Mouse (Mus musculus): ENCODE results near the gene Lpin2. TPM values are rescaled to one million over a fixed set of nuclear protein-coding genes. Genes with fewer than 3 reads are reported as not detected.

Lpin2 gene
- polyA plus RNA-seq, 1 experiment from 2014 or later = 15.1 TPM

- Histone ChIP-seq H3K27ac (ENCODE audit: low read length) (no peak overlapping the region), H3K9ac (ENCODE audit: low read length) (no peak overlapping the region), H3K4me1 (ENCODE audit: control insufficient read depth, insufficient read depth, low read length) (peaks cover 29% of the 10 kb centered on the region), H3K4me2 (ENCODE audit: low read depth, low read length) (no peak overlapping the region), H3K4me3 (ENCODE audit: low read length) (no peak overlapping the region), H3K27me3 (ENCODE audit: control insufficient read depth, insufficient read depth, low read length) (no peaks in the 10 kb centered on the region), H3K9me3 (replicated peaks; ENCODE audit: control insufficient read depth, low read length) (peaks cover 5% of the 10 kb centered on the region; the same call in 1 of the 2 replicates), H3K36me3 (ENCODE audit: control insufficient read depth, insufficient read depth) (peaks cover 4% of the 10 kb centered on the region; the same call in 1 of the 2 replicates)
- no peak for ATAC-seq (replicated peaks; ENCODE audit: extremely low read depth, insufficient read depth, low FRiP score)
- WGBS = 35% methylated on average over 2 of the region's 2 CpGs
Observed at GRCm38 (mm10) chr17:71215241-71215839, 33.0 kb downstream of the Lpin2 start.

GRCm38 (mm10) chr17:71216263-71216662 is 33.9 kb downstream of the Lpin2 start:
- peaks cover 34% of the 10 kb centered on the region for H3K4me1 ChIP-seq (ENCODE audit: control insufficient read depth, insufficient read depth, low read length)
- no peaks in the 10 kb centered on the region for H3K27me3 ChIP-seq (ENCODE audit: control insufficient read depth, insufficient read depth, low read length)
- no peak overlapping the region for H3K27ac ChIP-seq (ENCODE audit: low read length)
- no peak overlapping the region for H3K9ac ChIP-seq (ENCODE audit: low read length)
- peaks cover 5% of the 10 kb centered on the region; the same call in 1 of the 2 replicates for H3K9me3 ChIP-seq (replicated peaks; ENCODE audit: control insufficient read depth, low read length)
- peaks cover 4% of the 10 kb centered on the region; the same call in 1 of the 2 replicates for H3K36me3 ChIP-seq (ENCODE audit: control insufficient read depth, insufficient read depth)
- H3K4me2 ChIP-seq (ENCODE audit: low read depth, low read length) = no peak overlapping the region
- WGBS = 91% methylated on average over 2 of the region's 2 CpGs
- no peak for ATAC-seq (replicated peaks; ENCODE audit: extremely low read depth, insufficient read depth, low FRiP score)
- no peak overlapping the region for H3K4me3 ChIP-seq (ENCODE audit: low read length)

- no peak overlapping the region for H3K4me3 ChIP-seq (ENCODE audit: low read length)
- 89% methylated on average over 5 of the region's 5 CpGs for WGBS
- peaks cover 41% of the 10 kb centered on the region for H3K4me1 ChIP-seq (ENCODE audit: control insufficient read depth, insufficient read depth, low read length)
Observed at GRCm38 (mm10) chr17:71217111-71217685, 34.8 kb downstream of the Lpin2 start.

GRCm38 (mm10) chr17:71221383-71221782 is 39.0 kb downstream of the Lpin2 start:
- Histone ChIP-seq H3K9me3 (replicated peaks; ENCODE audit: control insufficient read depth, low read length) (peaks cover 5% of the 10 kb centered on the region; the same call in 1 of the 2 replicates), H3K9ac (ENCODE audit: low read length) (no peak overlapping the region), H3K36me3 (ENCODE audit: control insufficient read depth, insufficient read depth) (peaks cover 4% of the 10 kb centered on the region; the same call in 1 of the 2 replicates), H3K27me3 (ENCODE audit: control insufficient read depth, insufficient read depth, low read length) (no peaks in the 10 kb centered on the region), H3K27ac (ENCODE audit: low read length) (peak overlapping the region; percentile 75), H3K4me1 (ENCODE audit: control insufficient read depth, insufficient read depth, low read length) (peaks cover 30% of the 10 kb centered on the region), H3K4me2 (ENCODE audit: low read depth, low read length) (no peak overlapping the region), H3K4me3 (ENCODE audit: low read length) (no peak overlapping the region)
- ATAC-seq (replicated peaks; ENCODE audit: extremely low read depth, insufficient read depth, low FRiP score) = peak; percentile 87
- 65% methylated on average over 3 of the region's 3 CpGs for whole genome bisulfite sequencing

More at GRCm38 (mm10) chr17:71217111-71217685, 34.8 kb downstream of the Lpin2 start:
- Histone ChIP-seq H3K9me3 (replicated peaks; ENCODE audit: control insufficient read depth, low read length) (peaks cover 5% of the 10 kb centered on the region; the same call in 1 of the 2 replicates), H3K4me2 (ENCODE audit: low read depth, low read length) (no peak overlapping the region), H3K27me3 (ENCODE audit: control insufficient read depth, insufficient read depth, low read length) (no peaks in the 10 kb centered on the region), H3K9ac (ENCODE audit: low read length) (no peak overlapping the region), H3K27ac (ENCODE audit: low read length) (no peak overlapping the region), H3K36me3 (ENCODE audit: control insufficient read depth, insufficient read depth) (peaks cover 4% of the 10 kb centered on the region; the same call in 1 of the 2 replicates)
- ATAC-seq (replicated peaks; ENCODE audit: extremely low read depth, insufficient read depth, low FRiP score) = no peak

- no peak overlapping the region for H3K4me2 ChIP-seq (ENCODE audit: low read depth, low read length)
- no peaks in the 10 kb centered on the region for H3K36me3 ChIP-seq (ENCODE audit: control insufficient read depth, insufficient read depth)
- H3K4me1 ChIP-seq (ENCODE audit: control insufficient read depth, insufficient read depth, low read length) = peaks cover 30% of the 10 kb centered on the region
- 65% methylated on average over 5 of the region's 5 CpGs for WGBS
- no peaks in the 10 kb centered on the region for H3K9me3 ChIP-seq (replicated peaks; ENCODE audit: control insufficient read depth, low read length)
- H3K27me3 ChIP-seq (ENCODE audit: control insufficient read depth, insufficient read depth, low read length) = no peaks in the 10 kb centered on the region
- ATAC-seq (replicated peaks; ENCODE audit: extremely low read depth, insufficient read depth, low FRiP score) = no peak
- H3K4me3 ChIP-seq (ENCODE audit: low read length) = no peak overlapping the region
- no peak overlapping the region for H3K9ac ChIP-seq (ENCODE audit: low read length)
- no peak overlapping the region for H3K27ac ChIP-seq (ENCODE audit: low read length)
Observed at GRCm38 (mm10) chr17:71223676-71224075, 41.3 kb downstream of the Lpin2 start.

GRCm38 (mm10) chr17:71224521-71224920 is 42.2 kb downstream of the Lpin2 start:
- Histone ChIP-seq H3K27me3 (ENCODE audit: control insufficient read depth, insufficient read depth, low read length) (no peaks in the 10 kb centered on the region), H3K9ac (ENCODE audit: low read length) (no peak overlapping the region), H3K4me3 (ENCODE audit: low read length) (no peak overlapping the region), H3K9me3 (replicated peaks; ENCODE audit: control insufficient read depth, low read length) (no peaks in the 10 kb centered on the region), H3K4me1 (ENCODE audit: control insufficient read depth, insufficient read depth, low read length) (peaks cover 24% of the 10 kb centered on the region), H3K27ac (ENCODE audit: low read length) (no peak overlapping the region), H3K4me2 (ENCODE audit: low read depth, low read length) (no peak overlapping the region), H3K36me3 (ENCODE audit: control insufficient read depth, insufficient read depth) (no peaks in the 10 kb centered on the region)
- no peak for ATAC-seq (replicated peaks; ENCODE audit: extremely low read depth, insufficient read depth, low FRiP score)
- 49% methylated on average over 2 of the region's 2 CpGs for WGBS

- H3K27ac ChIP-seq (ENCODE audit: low read length) = no peak overlapping the region
- no peaks in the 10 kb centered on the region for H3K27me3 ChIP-seq (ENCODE audit: control insufficient read depth, insufficient read depth, low read length)
- no peak overlapping the region for H3K4me2 ChIP-seq (ENCODE audit: low read depth, low read length)
- H3K9me3 ChIP-seq (replicated peaks; ENCODE audit: control insufficient read depth, low read length) = no peaks in the 10 kb centered on the region
- no peaks in the 10 kb centered on the region for H3K36me3 ChIP-seq (ENCODE audit: control insufficient read depth, insufficient read depth)
- H3K4me3 ChIP-seq (ENCODE audit: low read length) = no peak overlapping the region
- WGBS = 40% methylated on average over 5 of the region's 5 CpGs
- no peak for ATAC-seq (replicated peaks; ENCODE audit: extremely low read depth, insufficient read depth, low FRiP score)
- H3K4me1 ChIP-seq (ENCODE audit: control insufficient read depth, insufficient read depth, low read length) = peaks cover 21% of the 10 kb centered on the region
- H3K9ac ChIP-seq (ENCODE audit: low read length) = no peak overlapping the region
Observed at GRCm38 (mm10) chr17:71225091-71225490, 42.7 kb downstream of the Lpin2 start.

- no peak for ATAC-seq (replicated peaks; ENCODE audit: extremely low read depth, insufficient read depth, low FRiP score)
- H3K9ac ChIP-seq (ENCODE audit: low read length) = no peak overlapping the region
- H3K4me3 ChIP-seq (ENCODE audit: low read length) = no peak overlapping the region
- no peak overlapping the region for H3K27ac ChIP-seq (ENCODE audit: low read length)
- WGBS = 85% methylated on average over 9 of the region's 9 CpGs
- H3K4me2 ChIP-seq (ENCODE audit: low read depth, low read length) = no peak overlapping the region
- H3K27me3 ChIP-seq (ENCODE audit: control insufficient read depth, insufficient read depth, low read length) = no peaks in the 10 kb centered on the region
- H3K36me3 ChIP-seq (ENCODE audit: control insufficient read depth, insufficient read depth) = peaks cover 4% of the 10 kb centered on the region; the same call in 1 of the 2 replicates
- peaks cover 5% of the 10 kb centered on the region; the same call in 1 of the 2 replicates for H3K4me1 ChIP-seq (ENCODE audit: control insufficient read depth, insufficient read depth, low read length)
- no peaks in the 10 kb centered on the region for H3K9me3 ChIP-seq (replicated peaks; ENCODE audit: control insufficient read depth, low read length)
Observed at GRCm38 (mm10) chr17:71227128-71227895, 45.0 kb downstream of the Lpin2 start.

GRCm38 (mm10) chr17:71228651-71229050 is 46.3 kb downstream of the Lpin2 start:
- ATAC-seq (replicated peaks; ENCODE audit: extremely low read depth, insufficient read depth, low FRiP score) = no peak
- Histone ChIP-seq H3K27me3 (ENCODE audit: control insufficient read depth, insufficient read depth, low read length) (no peaks in the 10 kb centered on the region), H3K27ac (ENCODE audit: low read length) (no peak overlapping the region), H3K4me2 (ENCODE audit: low read depth, low read length) (no peak overlapping the region), H3K36me3 (ENCODE audit: control insufficient read depth, insufficient read depth) (peaks cover 7% of the 10 kb centered on the region), H3K4me3 (ENCODE audit: low read length) (no peak overlapping the region), H3K9ac (ENCODE audit: low read length) (no peak overlapping the region), H3K9me3 (replicated peaks; ENCODE audit: control insufficient read depth, low read length) (no peaks in the 10 kb centered on the region), H3K4me1 (ENCODE audit: control insufficient read depth, insufficient read depth, low read length) (peaks cover 6% of the 10 kb centered on the region; the same call in 1 of the 2 replicates)
- 69% methylated on average over 7 of the region's 7 CpGs for WGBS

Data from heart, embryonic 16.5 days (tissue).